Mouse (Mus musculus) ES-E14 (cell line): ENCODE measurements around the gene D930007J09Rik. TPM values are rescaled to one million over a fixed set of nuclear protein-coding genes. Genes with fewer than 3 reads are reported as not detected.

Experiments used
- DNase-seq: peaks from one replicate; pipeline ENCODE4 v3.0.0-alpha.2; 2013; ENCODE audit warnings: low read depth, low spot score
- H3K27ac ChIP-seq: 2 replicates; pipeline ENCODE4 v1.5.1; 2012; ENCODE audit warnings: low read depth, mild to moderate bottlenecking, low read length, moderate library complexity, mixed read lengths; ENCODE audit not compliant: poor library complexity, insufficient read depth, severe bottlenecking
- H3K36me3 ChIP-seq: 2 replicates; pipeline ENCODE4 v1.6.1; 2012; ENCODE audit warnings: mild to moderate bottlenecking, low read length, moderate library complexity, mixed read lengths; ENCODE audit not compliant: control insufficient read depth, poor library complexity, insufficient read depth, severe bottlenecking
- H3K4me1 ChIP-seq, 2 experiments: fragments of 150-350 bp in 1 of 2; sonication (generic) in 1 of 2; 2 replicates each; pipeline ENCODE4 v1.6.1; 2012; ENCODE audit warnings: low read length in 2 of 2, mild to moderate bottlenecking in 1 of 2, mixed read lengths in 1 of 2; ENCODE audit not compliant: control insufficient read depth in 2 of 2, insufficient read depth in 2 of 2, poor library complexity in 1 of 2
- H3K4me3 ChIP-seq, 2 experiments: fragments of 150-350 bp in 1 of 2; sonication (generic) in 1 of 2; 2 replicates each; pipeline ENCODE4 v1.5.1; 2012; ENCODE audit warnings: low read length in 2 of 2, low read depth in 1 of 2, mild to moderate bottlenecking in 1 of 2, mixed read lengths in 1 of 2; ENCODE audit not compliant: insufficient read depth in 1 of 2, poor library complexity in 1 of 2, severe bottlenecking in 1 of 2
- H3K9ac ChIP-seq: 2 replicates; pipeline ENCODE4 v1.6.1; 2012; ENCODE audit warnings: low read depth, mild to moderate bottlenecking, low read length, mixed read lengths; ENCODE audit not compliant: poor library complexity, insufficient read depth, severe bottlenecking
- H3K9me3 ChIP-seq: fragments of 150-350 bp; sonication (generic); 2 replicates; pipeline ENCODE4 v1.6.1; 2012; ENCODE audit warnings: low read depth, mild to moderate bottlenecking, low read length; ENCODE audit not compliant: control insufficient read depth, insufficient read depth
- CHD2 ChIP-seq: IDR thresholded peaks from 2 replicates; pipeline ENCODE4 v1.6.1; 2014; ENCODE audit warnings: mild to moderate bottlenecking, low read depth, low read length, inconsistent platforms
- HCFC1 ChIP-seq: IDR thresholded peaks from 2 replicates; pipeline ENCODE4 v1.6.1; 2012; ENCODE audit warnings: low read length, inconsistent platforms, borderline replicate concordance; ENCODE audit not compliant: insufficient read depth
- MAFK ChIP-seq: IDR thresholded peaks from 2 replicates; pipeline ENCODE4 v1.6.1; 2014; ENCODE audit warnings: mild to moderate bottlenecking, low read depth, low read length, inconsistent platforms; ENCODE audit not compliant: insufficient read depth
- ZC3H11A ChIP-seq: IDR thresholded peaks from 2 replicates; pipeline ENCODE4 v1.6.1; 2012; ENCODE audit warnings: low read depth, mild to moderate bottlenecking, inconsistent platforms, low read length, borderline replicate concordance
- ZNF384 ChIP-seq: IDR thresholded peaks from 2 replicates; pipeline ENCODE4 v1.6.1; 2012; ENCODE audit warnings: low read depth, low read length, inconsistent platforms
- in situ Hi-C, 2 experiments: fragments of 600-800 bp; cut with MboI; formaldehyde crosslinking; loops; one replicate each; pipeline ENCODE4 v1.15.1; 2025; ENCODE audit warnings: low sequenced_read_pairs in 2 of 2, inconsistent platforms in 1 of 2; ENCODE audit not compliant: unreplicated experiment in 2 of 2
- total RNA-seq: library from RNA; depleted of rRNA; stranded (reverse); fragments of 300-350 nt; gene quantifications from 2 replicates; pipeline ENCODE4 v1.2.3, GENCODE M21; 2012

Gene D930007J09Rik
- total RNA-seq, 1 experiment: 6.7 TPM

- no peak overlapping the region for H3K4me3 ChIP-seq
- H3K9me3 ChIP-seq: no peaks in the 10 kb centered on the region
- TF ChIP-seq ZC3H11A: no peak
- TF ChIP-seq ZNF384: peak; percentile 87; the same call in 1 of the 2 replicates
- no peak for TF ChIP-seq CHD2
- DNase-seq: no peak
- H3K4me1 ChIP-seq: no peaks in the 10 kb centered on the region
- no peaks in the 10 kb centered on the region for H3K36me3 ChIP-seq
- no peak overlapping the region for H3K9ac ChIP-seq
- in situ Hi-C loops: no loop called here
- H3K27ac ChIP-seq: no peak overlapping the region
These were observed 3.5 kb downstream of the D930007J09Rik start for GRCm38 (mm10) chr13:32799131-32799530.

DNA sequence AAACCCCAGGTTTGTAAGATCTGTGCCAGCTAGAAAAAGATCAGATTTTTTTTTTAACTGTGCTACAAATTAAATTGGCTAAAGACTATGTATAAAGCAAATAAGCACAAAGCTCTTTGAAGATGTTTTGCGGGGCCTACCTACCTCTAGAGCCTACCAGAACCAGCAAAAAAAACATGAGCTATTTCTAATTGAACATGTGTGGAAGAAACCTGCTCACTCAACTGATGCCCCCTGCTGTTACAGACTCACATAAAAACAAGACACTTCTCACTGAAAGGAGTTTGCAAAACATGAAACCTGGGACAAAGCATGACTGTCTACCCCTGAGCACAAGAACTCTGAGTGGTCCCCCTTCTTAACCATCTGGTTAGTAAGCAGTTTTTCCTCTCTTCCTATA is 5.6 kb downstream of the D930007J09Rik start:
- TF ChIP-seq ZC3H11A: no peak
- H3K9ac ChIP-seq: no peak overlapping the region
- no peaks in the 10 kb centered on the region for H3K4me1 ChIP-seq
- H3K36me3 ChIP-seq: no peaks in the 10 kb centered on the region
- H3K9me3 ChIP-seq: no peaks in the 10 kb centered on the region
- no peak overlapping the region for H3K4me3 ChIP-seq
- H3K27ac ChIP-seq: no peak overlapping the region
- no peak for DNase-seq
- in situ Hi-C loops: no loop called here

DNA sequence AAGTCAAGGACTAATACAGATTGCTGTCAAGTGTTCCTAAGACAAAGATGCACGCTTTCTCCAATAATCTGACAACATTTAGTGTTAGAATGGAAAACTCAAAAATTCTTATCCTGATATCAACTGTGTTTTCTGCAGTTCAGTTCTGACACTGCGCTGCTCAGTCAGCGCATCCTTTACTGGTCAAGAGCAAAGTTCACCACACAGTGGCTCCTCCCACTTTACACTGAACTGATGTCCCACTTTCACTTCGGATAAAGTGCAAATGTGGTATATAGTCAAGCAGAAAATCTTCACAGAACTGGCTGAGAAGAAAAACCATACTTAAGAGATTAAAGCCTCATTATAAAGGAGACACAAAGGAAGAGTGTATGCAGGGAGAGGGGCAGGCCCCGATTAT is 7.5 kb downstream of the D930007J09Rik start:
- TF ChIP-seq HCFC1 (no peak), MAFK (no peak), CHD2 (no peak), ZNF384 (no peak), ZC3H11A (no peak)
- Histone ChIP-seq H3K4me1 (no peaks in the 10 kb centered on the region), H3K9ac (no peak overlapping the region), H3K27ac (no peak overlapping the region), H3K36me3 (no peaks in the 10 kb centered on the region), H3K9me3 (no peaks in the 10 kb centered on the region), H3K4me3 (no peak overlapping the region)
- DNase-seq: no peak
- in situ Hi-C loops: no loop called here

GRCm38 (mm10) chr13:32794619-32795018 is 8.0 kb downstream of the D930007J09Rik start:
- H3K9me3 ChIP-seq: no peaks in the 10 kb centered on the region
- H3K9ac ChIP-seq: no peak overlapping the region
- no peak for DNase-seq
- H3K4me3 ChIP-seq: no peak overlapping the region
- H3K27ac ChIP-seq: no peak overlapping the region
- TF ChIP-seq MAFK (no peak), ZC3H11A (no peak)
- H3K36me3 ChIP-seq: no peaks in the 10 kb centered on the region
- H3K4me1 ChIP-seq: no peaks in the 10 kb centered on the region
- in situ Hi-C loops: no loop called here

DNA sequence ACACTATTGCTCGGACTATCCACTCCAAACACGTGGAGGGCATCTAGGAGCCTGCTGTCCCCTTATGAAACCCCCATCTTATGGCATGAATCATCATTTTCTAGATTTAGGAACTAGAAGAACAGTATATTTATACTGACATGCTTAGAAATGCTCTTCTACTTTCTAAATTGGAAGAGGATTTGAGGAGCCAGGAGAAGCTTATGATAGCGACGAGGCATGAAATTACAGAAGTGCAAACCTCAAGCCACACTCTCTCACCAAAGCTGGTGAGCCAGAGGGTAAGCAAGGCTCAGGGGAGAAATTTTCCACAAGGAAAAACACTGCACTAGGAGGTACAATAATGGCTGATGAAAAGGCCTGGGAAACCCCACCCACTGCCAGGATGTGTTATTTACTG is 12.9 kb downstream of the D930007J09Rik start:
- H3K9me3 ChIP-seq: no peaks in the 10 kb centered on the region
- in situ Hi-C loops: no loop called here
- H3K4me3 ChIP-seq: no peak overlapping the region
- no peaks in the 10 kb centered on the region for H3K4me1 ChIP-seq
- H3K9ac ChIP-seq: no peak overlapping the region
- no peak overlapping the region for H3K27ac ChIP-seq
- TF ChIP-seq MAFK: no peak
- TF ChIP-seq ZC3H11A: no peak
- no peak for DNase-seq
- no peaks in the 10 kb centered on the region for H3K36me3 ChIP-seq
